Mouse (Mus musculus): Measurements from ENCODE around the gene Dusp10.
A peak's percentile ranks its signal among the peaks of the same experiment; 100 is the strongest.

- TF ChIP-seq CTCF (IDR thresholded peaks at IDR 0.05; ENCODE audit: control insufficient read depth, insufficient read depth, insufficient read length): no peak
- TF ChIP-seq MYOG (IDR thresholded peaks at IDR 0.05; ENCODE audit: control insufficient read depth, extremely low read depth, insufficient read length): no peak
- no peak for TF ChIP-seq USF1 (IDR thresholded peaks at IDR 0.05; ENCODE audit: low read depth)
- peak; percentile 53 for TF ChIP-seq MAX (IDR thresholded peaks at IDR 0.05)
- peak; percentile 19 for TF ChIP-seq CEBPB (IDR thresholded peaks at IDR 0.05; ENCODE audit: low read depth)
- TF ChIP-seq FOSL1 (IDR thresholded peaks at IDR 0.05; ENCODE audit: insufficient read depth, low read length, poor library complexity, severe bottlenecking): no peak
- TF ChIP-seq MYOD1 (IDR thresholded peaks at IDR 0.05; ENCODE audit: control insufficient read depth, insufficient read length, low read depth): peak; percentile 15
Measured at GRCm38 (mm10) chr1:184084961-184085360, 71.9 kb downstream of the Dusp10 start.

Data from C2C12 (cell line).